Mouse (Mus musculus) cerebellum, adult 8-10 months (tissue): Measurements from ENCODE around the gene Mrpl38.
A peak's percentile ranks its signal among the peaks of the same experiment; 100 is the strongest.

Experiments
- DNase-seq: peaks from one replicate; pipeline ENCODE4 v3.0.0; 2022

Gene Mrpl38

GRCm38 (mm10) chr11:116089545-116089944, 49.1 kb downstream of the Mrpl38 start:
- DNase-seq = no peak

- no peak for DNase-seq
These were observed 49.8 kb downstream of the Mrpl38 start for GRCm38 (mm10) chr11:116088741-116089394.

GRCm38 (mm10) chr11:116088188-116088587, 50.5 kb downstream of the Mrpl38 start:
- no peak for DNase-seq

- DNase-seq = peak; percentile 89
These were observed 51.2 kb downstream of the Mrpl38 start for GRCm38 (mm10) chr11:116087194-116088130.

GRCm38 (mm10) chr11:116086258-116087193, 52.1 kb downstream of the Mrpl38 start, which contains the start of gene Wbp2:
TSS of gene Wbp2 (minus strand) at chr11:116086995.
- DNase-seq = peak; percentile 95

GRCm38 (mm10) chr11:116084166-116084565, 54.5 kb downstream of the Mrpl38 start:
- DNase-seq = no peak

GRCm38 (mm10) chr11:116083096-116083672, 55.5 kb downstream of the Mrpl38 start:
- DNase-seq = no peak
